Mouse (Mus musculus) heart, adult 9 months (tissue): ENCODE measurements around the gene Sebox.

ENCODE experiments used
- DNase-seq, 2 experiments: peaks; one replicate each; pipeline ENCODE4 v3.0.0; 2022; ENCODE audit warnings: low spot score in 2 of 2

The Sebox gene

GRCm38 (mm10) chr11:78534516-78534915 lies 31.3 kb downstream of the Sebox start:
- DNase-seq = no peak

- DNase-seq = peak; percentile 75 to 84
These were observed 32.3 kb downstream of the Sebox start for GRCm38 (mm10) chr11:78535376-78536079.

- peak; percentile 98 for DNase-seq
These were observed 32.9 kb downstream of the Sebox start, which contains the start of the genes Tnfaip1 and Ift20 for GRCm38 (mm10) chr11:78536080-78536689. Tnfaip1 (minus strand) TSS chr11:78536332. Ift20 (plus strand) TSS chr11:78536361.

GRCm38 (mm10) chr11:78536690-78537084 lies 33.4 kb downstream of the Sebox start:
- no peak for DNase-seq

- DNase-seq = no peak
These were observed 37.1 kb downstream of the Sebox start for GRCm38 (mm10) chr11:78540358-78540757.

DNA sequence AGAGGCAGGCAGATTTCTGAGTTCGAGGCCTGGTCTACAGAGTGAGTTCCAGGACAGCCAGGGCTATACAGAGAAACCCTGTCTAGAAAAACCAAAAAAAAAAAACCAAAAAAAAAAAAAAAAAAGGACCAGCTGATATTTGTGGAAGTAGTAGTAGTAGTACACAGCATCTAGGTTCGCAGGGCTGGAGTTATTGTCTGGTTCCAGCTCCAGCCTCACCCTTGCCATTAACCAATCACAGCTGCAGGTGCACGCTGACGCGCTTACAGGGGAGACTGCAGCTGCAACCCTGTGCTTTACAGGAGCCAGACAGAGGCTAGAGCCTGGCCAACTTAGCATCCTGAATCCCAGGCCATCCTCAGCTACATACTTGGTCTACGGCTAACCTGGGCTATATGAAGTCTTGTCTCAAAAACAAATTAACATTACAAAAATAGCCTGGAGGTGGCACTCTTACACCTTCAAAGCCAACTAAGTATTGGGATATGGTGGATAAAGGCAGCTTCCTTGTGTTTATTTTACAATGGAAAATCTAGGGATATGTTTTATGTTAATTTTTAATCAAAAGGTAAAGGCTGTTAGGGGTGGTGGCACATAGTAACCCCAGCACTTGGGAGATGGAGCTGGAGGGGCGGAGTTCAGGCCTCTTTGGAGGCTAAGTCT lies 41.3 kb downstream of the Sebox start:
- no peak for DNase-seq

GRCm38 (mm10) chr11:78545181-78545580 lies 41.9 kb downstream of the Sebox start:
- DNase-seq = no peak

DNA sequence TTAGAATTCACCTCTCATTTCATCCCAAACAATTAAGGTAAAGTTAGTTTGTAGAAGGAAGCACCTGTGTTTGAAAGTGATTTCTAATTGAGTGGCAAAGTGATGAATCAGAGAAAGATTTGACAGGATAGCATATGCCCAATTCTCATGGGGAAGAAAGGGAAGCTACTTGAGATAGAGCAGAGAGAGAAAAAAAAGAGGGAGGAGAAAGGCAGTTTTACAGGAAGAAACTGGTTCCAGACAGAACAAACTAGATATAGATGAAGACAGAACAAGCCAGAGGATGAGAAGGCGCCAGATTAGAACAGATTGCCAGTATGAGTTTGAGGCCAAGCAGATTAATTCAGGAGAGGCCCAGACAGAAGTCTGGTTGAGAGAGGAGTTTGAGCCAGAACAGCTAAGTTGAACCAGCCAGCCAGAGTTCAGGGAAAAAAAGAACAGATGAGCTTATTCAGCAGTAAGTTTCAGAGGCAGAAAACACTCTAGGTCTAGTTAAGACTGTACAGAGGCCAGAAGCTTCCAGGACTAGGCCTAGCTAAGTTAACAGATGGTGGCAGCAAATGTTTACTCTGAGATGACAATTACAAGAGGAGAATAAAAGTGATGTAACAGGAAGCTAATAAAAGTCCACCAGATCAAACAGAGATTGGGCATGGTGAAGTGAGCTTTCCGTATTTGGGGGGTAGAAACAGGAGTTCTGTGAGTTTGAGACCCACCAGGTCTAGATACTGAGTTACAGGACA lies 44.6 kb downstream of the Sebox start:
- no peak for DNase-seq

- DNase-seq = no peak
These were observed 46.3 kb downstream of the Sebox start for GRCm38 (mm10) chr11:78549491-78549987.

- DNase-seq = peak; percentile 97 to 98
These were observed 47.2 kb downstream of the Sebox start, which contains the start of gene Tmem97 for GRCm38 (mm10) chr11:78550168-78551058. Tmem97 (minus strand) TSS chr11:78550777.

DNA sequence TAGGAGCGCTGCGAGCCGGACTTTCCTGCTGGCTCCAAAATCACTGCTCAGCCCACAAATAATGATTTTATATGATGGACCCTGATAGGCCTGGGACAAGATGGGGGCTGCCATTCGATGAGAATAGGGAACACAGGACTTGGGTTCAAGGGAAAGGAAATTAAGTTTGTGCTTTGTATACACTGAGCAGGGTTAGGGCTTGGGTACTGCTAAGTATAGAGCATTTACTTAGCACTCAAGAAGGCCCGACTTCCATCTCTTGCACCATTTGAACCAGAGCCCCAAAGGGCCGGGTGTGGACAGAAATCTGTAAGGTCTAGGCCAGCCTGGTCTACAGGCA lies 47.8 kb downstream of the Sebox start:
- DNase-seq = no peak
